Mouse (Mus musculus) midbrain, postnatal 0 days (tissue): ENCODE measurements at regions not wholly inside any gene's neighbourhood (a gene's known extent, or its start where the extent isn't known, plus 50 kb on each side); places are given as distances from the start of the nearest gene placed in this dataset.

Experiments used
- ATAC-seq: fragments of 200-750 bp; cut with Nextera tagmentation; 2 replicates; pipeline ENCODE4 v1.8.0; 2017; ENCODE audit warnings: moderate number of reproducible peaks, mild to moderate bottlenecking, moderate TSS enrichment, moderate library complexity; ENCODE audit not compliant: low FRiP score
- DNase-seq: peaks from one replicate; pipeline ENCODE4 v3.0.0-alpha.2; 2015; ENCODE audit warnings: low spot score
- H3K27ac ChIP-seq: fragments of 300-500 bp; sonication (generic); 2 replicates; pipeline ENCODE4 v1.5.1; 2014; ENCODE audit warnings: low read depth, mild to moderate bottlenecking, low read length, mixed read lengths
- H3K27me3 ChIP-seq: fragments of 300-500 bp; sonication (generic); 2 replicates; pipeline ENCODE4 v1.6.1; 2014; ENCODE audit warnings: low read length, control low read depth, mixed read lengths; ENCODE audit not compliant: insufficient read depth
- H3K36me3 ChIP-seq: fragments of 300-500 bp; sonication (generic); 2 replicates; pipeline ENCODE4 v1.6.1; 2014; ENCODE audit warnings: low read length, control low read depth, mixed read lengths; ENCODE audit not compliant: insufficient read depth
- H3K4me1 ChIP-seq: fragments of 300-500 bp; sonication (generic); 2 replicates; pipeline ENCODE4 v1.6.1; 2014; ENCODE audit warnings: mild to moderate bottlenecking, control low read depth, antibody characterized with exemption, low read length, mixed read lengths; ENCODE audit not compliant: insufficient read depth
- H3K4me2 ChIP-seq: fragments of 300-500 bp; sonication (generic); 2 replicates; pipeline ENCODE4 v1.6.1; 2014; ENCODE audit warnings: low read depth, mild to moderate bottlenecking, low read length, mixed read lengths; ENCODE audit not compliant: poor library complexity, severe bottlenecking
- H3K4me3 ChIP-seq: fragments of 300-500 bp; sonication (generic); 2 replicates; pipeline ENCODE4 v1.5.1; 2014; ENCODE audit warnings: low read depth, mild to moderate bottlenecking, low read length, moderate library complexity
- H3K9ac ChIP-seq: fragments of 300-500 bp; sonication (generic); replicated peaks from 2 replicates; pipeline ENCODE4 v1.6.1; 2014; ENCODE audit warnings: mild to moderate bottlenecking, low read length, moderate library complexity, mixed read lengths; ENCODE audit not compliant: poor library complexity, severe bottlenecking
- H3K9me3 ChIP-seq: fragments of 300-500 bp; sonication (generic); 2 replicates; pipeline ENCODE4 v1.6.1; 2016; ENCODE audit warnings: low read length, control low read depth
- CTCF ChIP-seq: IDR thresholded peaks from 2 replicates; pipeline ENCODE4 v1.5.1; 2016; ENCODE audit warnings: antibody characterized with exemption, mild to moderate bottlenecking
- WGBS: fragments of 180-500 bp; shearing (Covaris S2); extraction: QIAGEN DNeasy Blood & Tissue Kit; methylation state at CpG from one replicate; pipeline ENCODE4 v1.1.7; 2014; 5-methylcytosine and 5-hydroxymethylcytosine counted together

- no peaks in the 10 kb centered on the region for H3K4me1 ChIP-seq
- no peak for TF ChIP-seq CTCF
- ATAC-seq (no peak), DNase-seq (no peak)
- H3K27me3 ChIP-seq, result no peaks in the 10 kb centered on the region
- H3K9me3 ChIP-seq, result no peaks in the 10 kb centered on the region
- H3K4me2 ChIP-seq, result no peak overlapping the region
- no peak overlapping the region for H3K4me3 ChIP-seq
- no peaks in the 10 kb centered on the region for H3K36me3 ChIP-seq
- no peak overlapping the region for H3K9ac ChIP-seq
- 85% methylated on average over 6 of the region's 6 CpGs for WGBS
- H3K27ac ChIP-seq, result no peak overlapping the region
These were observed 121.7 kb downstream of the Chic2 start for GRCm38 (mm10) chr5:74922881-74923280.

- H3K27ac ChIP-seq, result no peak overlapping the region
- no peaks in the 10 kb centered on the region for H3K27me3 ChIP-seq
- 0 out of 2 replicates have a peak, but pooled peaks cover 2% of the 10 kb centered on the region for H3K9me3 ChIP-seq
- no peaks in the 10 kb centered on the region for H3K36me3 ChIP-seq
- WGBS, result 54% methylated on average over 2 of the region's 2 CpGs
- no peak overlapping the region for H3K9ac ChIP-seq
- H3K4me3 ChIP-seq, result no peak overlapping the region
- no peak for TF ChIP-seq CTCF
- no peaks in the 10 kb centered on the region for H3K4me1 ChIP-seq
- no peak overlapping the region for H3K4me2 ChIP-seq
- no peak for DNase-seq
- ATAC-seq, result no peak
These were observed 123.6 kb downstream of the Chic2 start for GRCm38 (mm10) chr5:74920939-74921338.

- Histone ChIP-seq H3K9ac (no peak overlapping the region), H3K27me3 (no peaks in the 10 kb centered on the region), H3K27ac (no peak overlapping the region), H3K9me3 (0 out of 2 replicates have a peak, but pooled peaks cover 3% of the 10 kb centered on the region), H3K4me2 (no peak overlapping the region), H3K4me3 (no peak overlapping the region), H3K4me1 (no peaks in the 10 kb centered on the region), H3K36me3 (no peaks in the 10 kb centered on the region)
- WGBS, result 67% methylated on average over 5 of the region's 5 CpGs
- ATAC-seq, result no peak
- TF ChIP-seq CTCF, result no peak
- DNase-seq, result no peak
These were observed 124.1 kb downstream of the Chic2 start for GRCm38 (mm10) chr5:74920490-74920889.

- Histone ChIP-seq H3K4me2 (no peak overlapping the region), H3K4me1 (no peaks in the 10 kb centered on the region), H3K9ac (no peak overlapping the region), H3K9me3 (no peaks in the 10 kb centered on the region), H3K27me3 (no peaks in the 10 kb centered on the region), H3K4me3 (no peak overlapping the region), H3K36me3 (no peaks in the 10 kb centered on the region), H3K27ac (no peak overlapping the region)
- no peak for TF ChIP-seq CTCF
- ATAC-seq (no peak), DNase-seq (no peak)
- WGBS, result 67% methylated on average over 7 of the region's 7 CpGs
These were observed 139.0 kb downstream of the Chic2 start for GRCm38 (mm10) chr5:74905504-74906061.

- DNase-seq, result no peak
- no peak overlapping the region for H3K4me2 ChIP-seq
- TF ChIP-seq CTCF, result no peak
- ATAC-seq, result no peak
- H3K9me3 ChIP-seq, result no peaks in the 10 kb centered on the region
- 75% methylated on average over 7 of the region's 7 CpGs for WGBS
- no peak overlapping the region for H3K9ac ChIP-seq
- H3K27me3 ChIP-seq, result no peaks in the 10 kb centered on the region
- H3K4me1 ChIP-seq, result no peaks in the 10 kb centered on the region
- H3K4me3 ChIP-seq, result no peak overlapping the region
- H3K27ac ChIP-seq, result no peak overlapping the region
- H3K36me3 ChIP-seq, result no peaks in the 10 kb centered on the region
These were observed 139.6 kb downstream of the Chic2 start for GRCm38 (mm10) chr5:74904927-74905503.

- Histone ChIP-seq H3K4me3 (no peak overlapping the region), H3K27me3 (no peaks in the 10 kb centered on the region), H3K9ac (no peak overlapping the region), H3K27ac (no peak overlapping the region), H3K36me3 (no peaks in the 10 kb centered on the region), H3K9me3 (no peaks in the 10 kb centered on the region), H3K4me2 (no peak overlapping the region), H3K4me1 (no peaks in the 10 kb centered on the region)
- DNase-seq, result no peak
- ATAC-seq, result no peak
- 78% methylated on average over 3 of the region's 3 CpGs for WGBS
- TF ChIP-seq CTCF, result peak; percentile 30; the same call in 1 of the 2 replicates
These were observed 140.2 kb downstream of the Chic2 start for GRCm38 (mm10) chr5:74904327-74904726.
